Mouse (Mus musculus) gastrocnemius, postnatal 25 days (tissue): ENCODE data around the gene Malsu1. TPM values are rescaled to one million over a fixed set of nuclear protein-coding genes. Genes with fewer than 3 reads are reported as not detected.
A peak's percentile ranks its signal among the peaks of the same experiment; 100 is the strongest.

Source experiments
- DNase-seq: peaks from one replicate; pipeline ENCODE4 v3.0.0; 2022
- total RNA-seq, 2 experiments: library from RNA; stranded (reverse); gene quantifications; 1 replicate in 1 of 2; 2 replicates in 1 of 2; pipeline ENCODE4 v1.2.3; 2021

Gene Malsu1
- total RNA-seq, 2 experiments from 2014 or later: 41.5 to 44.0 TPM

GRCm38 (mm10) chr6:49074117-49074490 is 509 bp downstream of the Malsu1 start:
- DNase-seq: no peak

- DNase-seq: no peak
Measured at GRCm38 (mm10) chr6:49077894-49078293, 4.3 kb downstream of the Malsu1 start.

- DNase-seq: no peak
Measured at GRCm38 (mm10) chr6:49079313-49079712, 5.7 kb downstream of the Malsu1 start.

- DNase-seq: no peak
Measured at GRCm38 (mm10) chr6:49083008-49083407, 9.4 kb downstream of the Malsu1 start.

GRCm38 (mm10) chr6:49094968-49095367 is 21.4 kb downstream of the Malsu1 start:
- peak; percentile 7 for DNase-seq

- DNase-seq: peak; percentile 83
Measured at GRCm38 (mm10) chr6:49096421-49096820, 22.8 kb downstream of the Malsu1 start.

- DNase-seq: peak; percentile 85
Measured at GRCm38 (mm10) chr6:49096933-49097461, 23.4 kb downstream of the Malsu1 start.

GRCm38 (mm10) chr6:49097596-49098110 is 24.1 kb downstream of the Malsu1 start:
- DNase-seq: peak; percentile 34

- DNase-seq: no peak
Measured at GRCm38 (mm10) chr6:49099086-49099485, 25.5 kb downstream of the Malsu1 start.

GRCm38 (mm10) chr6:49106746-49107500 is 33.3 kb downstream of the Malsu1 start:
- DNase-seq: no peak

- no peak for DNase-seq
Measured at GRCm38 (mm10) chr6:49109196-49109595, 35.6 kb downstream of the Malsu1 start.

GRCm38 (mm10) chr6:49113895-49114294 is 40.3 kb downstream of the Malsu1 start:
- DNase-seq: no peak

- DNase-seq: no peak
Measured at GRCm38 (mm10) chr6:49114457-49114856, 40.9 kb downstream of the Malsu1 start.

GRCm38 (mm10) chr6:49115550-49115949 is 42.0 kb downstream of the Malsu1 start:
- DNase-seq: no peak

- DNase-seq: no peak
Measured at GRCm38 (mm10) chr6:49116241-49116640, 42.6 kb downstream of the Malsu1 start.

GRCm38 (mm10) chr6:49118446-49118845 is 44.9 kb downstream of the Malsu1 start:
- no peak for DNase-seq

- DNase-seq: no peak
Measured at GRCm38 (mm10) chr6:49119462-49120135, 46.0 kb downstream of the Malsu1 start.

GRCm38 (mm10) chr6:49120370-49120769 is 46.8 kb downstream of the Malsu1 start:
- no peak for DNase-seq

- no peak for DNase-seq
Measured at GRCm38 (mm10) chr6:49130328-49130727, 56.7 kb downstream of the Malsu1 start.

- no peak for DNase-seq
Measured at GRCm38 (mm10) chr6:49131855-49132254, 58.3 kb downstream of the Malsu1 start.

- DNase-seq: no peak
Measured at GRCm38 (mm10) chr6:49132352-49133090, 58.9 kb downstream of the Malsu1 start.
